Mouse (Mus musculus) lung, postnatal 0 days (tissue): Measurements from ENCODE around the gene Rrp9.

Experiments used
- CTCF ChIP-seq: IDR thresholded peaks from 2 replicates; pipeline ENCODE4 v1.5.1; 2016; ENCODE audit warnings: antibody characterized with exemption, mild to moderate bottlenecking
- EP300 ChIP-seq: IDR thresholded peaks from 2 replicates; pipeline ENCODE4 v1.6.1; 2016; ENCODE audit warnings: antibody characterized with exemption, mild to moderate bottlenecking, control low read depth

DNA sequence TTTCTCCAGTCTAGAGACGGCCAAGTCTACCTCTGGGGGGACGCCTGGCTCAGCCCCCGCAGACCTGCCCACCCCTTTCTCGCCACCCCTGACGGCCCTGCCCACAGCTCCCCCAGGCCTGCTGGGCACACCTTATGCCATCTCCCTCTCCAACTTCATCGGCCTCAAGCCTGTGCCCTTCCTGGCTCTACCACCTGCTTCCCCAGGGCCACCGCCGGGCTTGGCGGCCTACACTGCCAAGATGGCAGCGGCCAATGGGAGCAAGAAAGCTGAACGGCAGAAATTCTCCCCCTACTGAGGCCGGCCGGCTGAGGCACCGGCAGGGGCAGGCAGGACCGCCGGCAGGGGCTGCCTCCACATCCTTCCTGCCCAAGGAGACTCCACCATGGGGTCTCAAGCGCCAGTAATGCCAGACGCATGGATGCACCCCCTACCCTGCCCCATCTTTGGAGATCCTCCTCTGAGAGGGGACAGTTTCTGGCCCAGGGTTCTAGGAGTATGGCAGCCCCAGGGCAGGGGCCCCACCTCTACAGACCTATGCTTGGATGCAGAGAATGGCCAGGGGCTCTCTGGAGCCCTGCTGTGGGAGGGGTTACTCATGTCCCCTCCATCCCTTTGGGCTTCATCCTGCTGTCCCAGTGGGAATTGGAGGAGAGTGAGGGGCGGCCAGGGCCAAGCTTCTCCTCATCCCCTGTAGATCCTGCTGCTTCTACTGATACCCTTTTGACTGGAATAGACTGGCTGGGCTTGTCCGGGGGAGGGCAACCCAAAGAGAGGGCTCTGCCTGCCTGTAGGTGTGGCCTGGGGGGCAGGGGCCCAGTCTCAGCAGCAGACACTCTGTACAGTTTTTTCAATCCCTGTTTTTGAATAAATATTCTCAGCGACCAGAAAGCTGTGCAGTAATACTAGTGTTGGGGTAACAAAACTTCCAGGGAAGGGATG is 12.4 kb upstream of the Rrp9 start:
- TF ChIP-seq CTCF, result no peak
- TF ChIP-seq EP300, result no peak
